Mouse (Mus musculus): Measurements from ENCODE around the gene Htr3b. TPM values are rescaled to one million over a fixed set of nuclear protein-coding genes. Genes with fewer than 3 reads are reported as not detected.
A peak's percentile ranks its signal among the peaks of the same experiment; 100 is the strongest.

Htr3b gene
- total and polyA plus RNA-seq, 2 experiments from 2014 or later = 0.10 TPM; not detected in 1

DNA sequence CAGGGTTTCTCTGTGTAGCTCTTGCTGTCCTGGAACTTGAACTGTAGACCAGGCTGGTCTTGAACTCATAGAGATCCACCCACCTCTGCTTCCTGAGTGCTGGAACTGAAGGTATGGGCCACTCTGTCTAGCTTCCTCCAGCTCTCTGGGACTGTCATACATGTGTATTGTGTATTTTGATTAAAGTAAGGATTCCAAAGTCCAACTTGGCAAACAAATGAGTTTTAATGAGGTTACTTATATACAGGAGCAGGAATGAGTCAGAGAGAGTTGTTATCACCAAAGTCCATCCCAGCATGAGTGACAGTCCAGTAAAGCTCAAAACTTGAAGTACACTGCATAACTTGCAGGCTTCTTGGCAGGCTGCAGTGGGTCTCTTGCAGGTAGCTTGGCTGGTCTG lies 17.0 kb upstream of the Htr3b start:
- Histone ChIP-seq H3K9ac (replicated peaks; ENCODE audit: low read length, poor library complexity, severe bottlenecking) (no peak overlapping the region), H3K27ac (ENCODE audit: low read depth, low read length) (no peak overlapping the region), H3K36me3 (ENCODE audit: insufficient read depth, low read length) (no peaks in the 10 kb centered on the region), H3K4me1 (ENCODE audit: insufficient read depth, low read length) (peaks cover 3% of the 10 kb centered on the region; the same call in 1 of the 2 replicates), H3K4me2 (ENCODE audit: low read depth, low read length, poor library complexity, severe bottlenecking) (no peak overlapping the region), H3K27me3 (ENCODE audit: insufficient read depth, low read length) (no peaks in the 10 kb centered on the region), H3K9me3 (ENCODE audit: low read length) (no peaks in the 10 kb centered on the region), H3K4me3 (ENCODE audit: low read depth, low read length) (no peak overlapping the region)
- no peak for TF ChIP-seq CTCF (IDR thresholded peaks at IDR 0.05)
- ATAC-seq (ENCODE audit: low FRiP score) = no peak
- DNase-seq (ENCODE audit: low spot score) = no peak

DNA sequence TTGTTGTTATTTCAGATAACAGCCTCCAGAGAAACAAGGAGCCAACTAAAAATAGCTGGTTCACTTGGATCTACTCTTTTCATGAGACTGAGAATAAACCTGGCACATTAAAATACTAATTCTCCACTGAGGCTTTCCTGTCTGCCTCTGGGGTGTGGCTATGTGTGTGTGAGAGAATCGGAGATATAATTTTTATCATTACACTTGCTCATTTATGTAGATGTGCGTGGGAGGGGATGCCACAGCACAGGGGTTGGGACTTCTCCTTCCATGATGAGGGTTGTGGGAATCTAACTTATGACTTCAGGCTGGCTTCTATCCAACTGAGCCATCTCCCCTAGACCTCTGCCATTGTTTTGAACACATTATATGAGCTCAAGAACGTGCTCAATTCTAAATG lies 16.0 kb upstream of the Htr3b start:
- no peak overlapping the region for H3K4me3 ChIP-seq (ENCODE audit: low read depth, low read length)
- ATAC-seq (ENCODE audit: low FRiP score) (no peak), DNase-seq (ENCODE audit: low spot score) (no peak)
- TF ChIP-seq CTCF (IDR thresholded peaks at IDR 0.05) = no peak
- no peaks in the 10 kb centered on the region for H3K27me3 ChIP-seq (ENCODE audit: insufficient read depth, low read length)
- H3K9ac ChIP-seq (replicated peaks; ENCODE audit: low read length, poor library complexity, severe bottlenecking) = no peak overlapping the region
- no peaks in the 10 kb centered on the region for H3K9me3 ChIP-seq (ENCODE audit: low read length)
- no peak overlapping the region for H3K4me2 ChIP-seq (ENCODE audit: low read depth, low read length, poor library complexity, severe bottlenecking)
- 85% methylated on average over 3 of the region's 3 CpGs for WGBS
- no peak overlapping the region for H3K27ac ChIP-seq (ENCODE audit: low read depth, low read length)
- H3K4me1 ChIP-seq (ENCODE audit: insufficient read depth, low read length) = no peaks in the 10 kb centered on the region
- H3K36me3 ChIP-seq (ENCODE audit: insufficient read depth, low read length) = no peaks in the 10 kb centered on the region

DNA sequence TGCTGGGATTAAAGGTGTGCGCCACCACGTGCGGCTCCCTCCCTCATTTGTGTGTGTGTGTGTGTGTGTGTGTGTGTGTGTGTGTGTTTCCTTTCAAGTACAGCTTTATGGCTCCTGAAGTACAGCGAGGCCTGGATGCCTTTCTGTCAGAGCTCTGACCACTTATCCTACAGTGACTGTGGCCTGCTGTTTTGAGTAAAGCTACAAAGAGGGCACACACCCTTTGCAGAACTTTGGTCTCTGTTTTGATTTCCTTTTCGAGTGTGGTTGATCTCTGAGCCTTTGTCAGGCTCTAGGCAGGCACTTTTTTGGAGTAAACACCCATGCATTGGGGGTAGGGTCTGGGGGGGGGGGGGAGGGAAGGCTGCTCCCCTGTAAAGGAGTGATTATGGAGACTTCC lies 15.6 kb upstream of the Htr3b start:
- Histone ChIP-seq H3K36me3 (ENCODE audit: insufficient read depth, low read length) (no peaks in the 10 kb centered on the region), H3K9me3 (ENCODE audit: low read length) (no peaks in the 10 kb centered on the region), H3K27ac (ENCODE audit: low read depth, low read length) (no peak overlapping the region), H3K4me3 (ENCODE audit: low read depth, low read length) (no peak overlapping the region), H3K4me2 (ENCODE audit: low read depth, low read length, poor library complexity, severe bottlenecking) (no peak overlapping the region), H3K9ac (replicated peaks; ENCODE audit: low read length, poor library complexity, severe bottlenecking) (no peak overlapping the region), H3K27me3 (ENCODE audit: insufficient read depth, low read length) (no peaks in the 10 kb centered on the region), H3K4me1 (ENCODE audit: insufficient read depth, low read length) (no peaks in the 10 kb centered on the region)
- TF ChIP-seq CTCF (IDR thresholded peaks at IDR 0.05) = no peak
- DNase-seq (ENCODE audit: low spot score) (no peak), ATAC-seq (ENCODE audit: low FRiP score) (no peak)
- WGBS = 89% methylated on average over 5 of the region's 5 CpGs

DNA sequence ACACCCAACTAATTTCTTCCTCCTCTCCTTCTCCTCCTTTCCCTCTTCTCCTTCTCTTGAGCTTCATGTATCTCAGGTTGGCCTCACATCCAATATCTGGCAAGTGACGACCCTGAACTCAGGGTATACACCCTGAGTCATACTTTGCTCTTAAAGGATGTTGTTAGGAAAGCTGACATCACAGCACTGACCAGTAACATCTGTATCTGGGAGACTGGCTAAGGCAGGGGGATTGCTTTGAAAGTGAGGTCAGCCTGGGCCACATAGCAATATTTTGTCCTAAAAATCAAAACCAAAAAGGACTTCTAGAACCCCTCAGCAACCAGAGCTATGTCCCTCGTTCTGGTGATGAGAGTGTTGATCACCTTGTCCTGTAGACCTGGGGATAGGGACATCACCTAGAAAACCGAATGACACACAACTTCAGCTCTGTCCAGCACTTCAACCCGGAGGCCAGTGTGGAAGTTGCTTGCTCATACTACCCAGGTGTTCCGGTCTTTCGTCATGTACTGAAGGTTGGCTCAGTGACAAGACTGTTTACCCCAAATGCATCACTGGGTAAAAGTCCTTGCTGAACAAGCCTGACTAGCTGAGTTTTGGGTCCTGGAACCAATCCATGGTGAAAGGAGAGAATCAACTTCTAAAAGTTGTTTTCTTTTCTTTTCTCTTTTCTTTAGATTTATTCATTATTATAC lies 12.0 kb upstream of the Htr3b start:
- no peak overlapping the region for H3K27ac ChIP-seq (ENCODE audit: low read depth, low read length)
- H3K9me3 ChIP-seq (ENCODE audit: low read length) = no peaks in the 10 kb centered on the region
- DNase-seq (ENCODE audit: low spot score) (no peak), ATAC-seq (ENCODE audit: low FRiP score) (no peak)
- H3K36me3 ChIP-seq (ENCODE audit: insufficient read depth, low read length) = no peaks in the 10 kb centered on the region
- no peak overlapping the region for H3K4me2 ChIP-seq (ENCODE audit: low read depth, low read length, poor library complexity, severe bottlenecking)
- H3K4me1 ChIP-seq (ENCODE audit: insufficient read depth, low read length) = no peaks in the 10 kb centered on the region
- WGBS = 87% methylated on average over 6 of the region's 6 CpGs
- H3K4me3 ChIP-seq (ENCODE audit: low read depth, low read length) = no peak overlapping the region
- TF ChIP-seq CTCF (IDR thresholded peaks at IDR 0.05) = no peak
- no peaks in the 10 kb centered on the region for H3K27me3 ChIP-seq (ENCODE audit: insufficient read depth, low read length)
- H3K9ac ChIP-seq (replicated peaks; ENCODE audit: low read length, poor library complexity, severe bottlenecking) = no peak overlapping the region

DNA sequence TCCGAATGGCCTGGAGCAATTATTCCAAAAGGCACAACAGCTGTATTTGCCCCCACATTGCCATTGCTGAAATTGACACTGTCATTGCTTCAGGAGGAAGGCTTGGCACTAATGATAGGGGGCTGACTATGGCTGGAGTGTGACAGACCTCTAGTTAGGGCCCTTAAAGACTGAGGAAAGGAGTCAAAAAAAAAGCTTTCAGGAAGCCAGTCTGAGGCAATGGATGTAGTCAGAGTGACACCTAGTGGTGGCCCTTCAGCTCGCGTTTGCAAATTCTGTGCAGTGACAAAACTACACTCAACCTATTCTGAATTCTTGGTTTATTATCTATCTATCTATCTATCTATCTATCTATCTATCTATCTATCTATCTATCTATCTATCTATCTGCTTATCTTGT lies 7.7 kb upstream of the Htr3b start:
- no peak overlapping the region for H3K9ac ChIP-seq (replicated peaks; ENCODE audit: low read length, poor library complexity, severe bottlenecking)
- no peaks in the 10 kb centered on the region for H3K27me3 ChIP-seq (ENCODE audit: insufficient read depth, low read length)
- no peaks in the 10 kb centered on the region for H3K4me1 ChIP-seq (ENCODE audit: insufficient read depth, low read length)
- WGBS = 31% methylated on average over 3 of the region's 3 CpGs
- no peak overlapping the region for H3K4me3 ChIP-seq (ENCODE audit: low read depth, low read length)
- no peaks in the 10 kb centered on the region for H3K9me3 ChIP-seq (ENCODE audit: low read length)
- TF ChIP-seq CTCF (IDR thresholded peaks at IDR 0.05) = peak; percentile 94
- H3K27ac ChIP-seq (ENCODE audit: low read depth, low read length) = no peak overlapping the region
- DNase-seq (ENCODE audit: low spot score) (peak; percentile 85), ATAC-seq (ENCODE audit: low FRiP score) (no peak)
- no peak overlapping the region for H3K4me2 ChIP-seq (ENCODE audit: low read depth, low read length, poor library complexity, severe bottlenecking)
- no peaks in the 10 kb centered on the region for H3K36me3 ChIP-seq (ENCODE audit: insufficient read depth, low read length)

DNA sequence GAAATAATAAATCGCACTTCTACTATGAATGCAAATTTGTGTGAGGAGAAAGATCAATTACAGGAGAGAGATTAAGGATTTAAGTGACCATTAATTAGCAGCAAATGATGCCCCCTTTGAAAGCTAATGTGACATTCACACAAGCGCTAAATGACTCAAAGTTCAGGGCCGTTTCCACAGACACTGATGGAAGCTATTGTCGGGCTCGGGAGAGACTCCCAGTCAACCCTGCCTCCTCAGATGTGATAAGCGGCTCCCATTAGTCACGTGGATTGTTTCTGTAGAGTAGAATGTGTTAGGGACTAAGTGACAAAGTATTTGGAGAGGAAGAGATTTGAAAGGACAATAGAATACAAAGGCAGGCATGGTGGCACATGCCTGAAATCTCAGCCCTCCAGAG lies 2.7 kb downstream of the Htr3b start:
- WGBS = 32% methylated on average over 7 of the region's 7 CpGs

More for the DNA sequence above, 2.7 kb downstream of the Htr3b start:
- no peak for ATAC-seq (ENCODE audit: low FRiP score)
- no peaks in the 10 kb centered on the region for H3K36me3 ChIP-seq (ENCODE audit: insufficient read depth, low read length)
- DNase-seq (ENCODE audit: low spot score) = no peak
- no peak overlapping the region for H3K27ac ChIP-seq (ENCODE audit: low read depth, low read length)
- H3K4me1 ChIP-seq (ENCODE audit: insufficient read depth, low read length) = no peaks in the 10 kb centered on the region
- H3K4me2 ChIP-seq (ENCODE audit: low read depth, low read length, poor library complexity, severe bottlenecking) = no peak overlapping the region
- H3K9ac ChIP-seq (replicated peaks; ENCODE audit: low read length, poor library complexity, severe bottlenecking) = no peak overlapping the region
- no peak for TF ChIP-seq CTCF (IDR thresholded peaks at IDR 0.05)
- no peak overlapping the region for H3K4me3 ChIP-seq (ENCODE audit: low read depth, low read length)
- H3K9me3 ChIP-seq (ENCODE audit: low read length) = no peaks in the 10 kb centered on the region
- no peaks in the 10 kb centered on the region for H3K27me3 ChIP-seq (ENCODE audit: insufficient read depth, low read length)
